Mouse (Mus musculus) MEL (cell line): ENCODE measurements around the gene Ap1m1. TPM values are rescaled to one million over a fixed set of nuclear protein-coding genes. Genes with fewer than 3 reads are reported as not detected.

Experiments
- DNase-seq: peaks from one replicate; pipeline ENCODE4 v3.0.0; 2011; ENCODE audit warnings: low read depth, low spot score
- H3K27ac ChIP-seq: 2 replicates; pipeline ENCODE4 v1.5.1; 2012; ENCODE audit warnings: low read depth, mild to moderate bottlenecking, control low read depth, low read length, moderate library complexity; ENCODE audit not compliant: control insufficient read depth
- H3K27me3 ChIP-seq, 2 experiments: fragments of 150-350 bp in 1 of 2; sonication (generic) in 1 of 2; 2 replicates each; pipeline ENCODE4 v1.6.1; 2012; ENCODE audit warnings: low read length in 2 of 2, mild to moderate bottlenecking in 2 of 2, improper control_type of control experiment in 1 of 2, moderate library complexity in 1 of 2; ENCODE audit not compliant: insufficient read depth in 2 of 2, control insufficient read depth in 1 of 2
- H3K36me3 ChIP-seq, 2 experiments: 2 replicates each; pipeline ENCODE4 v1.6.1; 2012 to 2014; ENCODE audit warnings: low read length in 2 of 2, improper control_type of control experiment in 1 of 2, inconsistent platforms in 1 of 2, mild to moderate bottlenecking in 1 of 2; ENCODE audit not compliant: insufficient read depth in 2 of 2, control insufficient read depth in 1 of 2
- H3K4me1 ChIP-seq, 2 experiments: fragments of 150-350 bp in 1 of 2; sonication (generic) in 1 of 2; 2 replicates each; pipeline ENCODE4 v1.6.1; 2012; ENCODE audit warnings: low read length in 2 of 2, improper control_type of control experiment in 1 of 2, mild to moderate bottlenecking in 1 of 2; ENCODE audit not compliant: insufficient read depth in 2 of 2, control insufficient read depth in 1 of 2
- H3K4me3 ChIP-seq, 2 experiments: fragments of 150-350 bp in 1 of 2; sonication (generic) in 1 of 2; 2 replicates each; pipeline ENCODE4 v1.5.1; 2012; ENCODE audit warnings: low read depth in 2 of 2, low read length in 2 of 2, mild to moderate bottlenecking in 2 of 2, moderate library complexity in 2 of 2, control low read depth in 1 of 2, improper control_type of control experiment in 1 of 2; ENCODE audit not compliant: control insufficient read depth in 1 of 2, insufficient read depth in 1 of 2
- H3K79me2 ChIP-seq: 2 replicates; pipeline ENCODE4 v1.6.1; 2012; ENCODE audit warnings: mild to moderate bottlenecking, low read length, moderate library complexity; ENCODE audit not compliant: control insufficient read depth, poor library complexity, insufficient read depth
- H3K9ac ChIP-seq: 2 replicates; pipeline ENCODE4 v1.6.1; 2012; ENCODE audit warnings: low read depth, mild to moderate bottlenecking, control low read depth, low read length, moderate library complexity; ENCODE audit not compliant: control insufficient read depth, poor library complexity, severe bottlenecking
- H3K9me3 ChIP-seq: fragments of 150-350 bp; sonication (generic); replicated peaks from 2 replicates; pipeline ENCODE4 v1.6.1; 2012; ENCODE audit warnings: mild to moderate bottlenecking, low read length, improper control_type of control experiment, moderate library complexity; ENCODE audit not compliant: insufficient read depth
- BHLHE40 ChIP-seq: IDR thresholded peaks from 2 replicates; pipeline ENCODE4 v1.6.1; 2012; ENCODE audit warnings: low read depth, mild to moderate bottlenecking, inconsistent platforms, low read length, improper control_type of control experiment, borderline replicate concordance
- CHD2 ChIP-seq: IDR thresholded peaks from 2 replicates; pipeline ENCODE4 v1.6.1; 2011; ENCODE audit warnings: low read length, improper control_type of control experiment
- ELF1 ChIP-seq: IDR thresholded peaks from 2 replicates; pipeline ENCODE4 v1.6.1; 2014; ENCODE audit warnings: low read depth, mild to moderate bottlenecking, inconsistent platforms, low read length, improper control_type of control experiment, moderate library complexity
- HCFC1 ChIP-seq: IDR thresholded peaks from 2 replicates; pipeline ENCODE4 v1.6.1; 2012; ENCODE audit warnings: low read depth, mild to moderate bottlenecking, inconsistent platforms, low read length, improper control_type of control experiment, moderate library complexity
- KAT2A ChIP-seq: conservative IDR thresholded peaks from 2 replicates; pipeline ENCODE4 v1.6.1; 2012; ENCODE audit warnings: low read depth, low read length, improper control_type of control experiment, inconsistent platforms
- MAFK ChIP-seq: IDR thresholded peaks from 2 replicates; pipeline ENCODE4 v1.6.1; 2011; ENCODE audit warnings: low read depth, mild to moderate bottlenecking, low read length, improper control_type of control experiment, borderline replicate concordance
- NELFE ChIP-seq: IDR thresholded peaks from 2 replicates; pipeline ENCODE4 v1.6.1; 2011; ENCODE audit warnings: low read depth, low read length, improper control_type of control experiment
- NRF1 ChIP-seq: IDR thresholded peaks from 2 replicates; pipeline ENCODE4 v1.6.1; 2014; ENCODE audit warnings: low read depth, mild to moderate bottlenecking, inconsistent platforms, low read length, improper control_type of control experiment, moderate library complexity; ENCODE audit not compliant: poor library complexity, insufficient read depth, severe bottlenecking
- POLR2A ChIP-seq, 2 experiments: IDR thresholded peaks; 2 replicates each; pipeline ENCODE4 v1.6.1; 2011 to 2012; ENCODE audit warnings: low read length in 2 of 2, mild to moderate bottlenecking in 2 of 2, control low read depth in 1 of 2, improper control_type of control experiment in 1 of 2, low read depth in 1 of 2, moderate library complexity in 1 of 2; ENCODE audit not compliant: control insufficient read depth in 1 of 2, insufficient read depth in 1 of 2, poor library complexity in 1 of 2
- POLR2AphosphoS5 ChIP-seq: IDR thresholded peaks from 2 replicates; pipeline ENCODE4 v1.6.1; 2012; ENCODE audit warnings: low read depth, borderline replicate concordance, mild to moderate bottlenecking, inconsistent platforms, low read length, moderate library complexity, mixed read lengths
- RCOR1 ChIP-seq: IDR thresholded peaks from 2 replicates; pipeline ENCODE4 v1.6.1; 2012; ENCODE audit warnings: low read depth, mild to moderate bottlenecking, inconsistent platforms, low read length, improper control_type of control experiment
- SMC3 ChIP-seq: IDR thresholded peaks from 2 replicates; pipeline ENCODE4 v1.6.1; 2011; ENCODE audit warnings: low read depth, low read length, improper control_type of control experiment
- TCF12 ChIP-seq: IDR thresholded peaks from 2 replicates; pipeline ENCODE4 v1.6.1; 2014; ENCODE audit warnings: low read depth, mild to moderate bottlenecking, inconsistent platforms, low read length, improper control_type of control experiment, moderate library complexity
- UBTF ChIP-seq: IDR thresholded peaks from 2 replicates; pipeline ENCODE4 v1.6.1; 2012; ENCODE audit warnings: low read depth, mild to moderate bottlenecking, inconsistent platforms, low read length, improper control_type of control experiment, moderate library complexity, borderline replicate concordance; ENCODE audit not compliant: insufficient read depth
- USF2 ChIP-seq, 2 experiments: IDR thresholded peaks; 2 replicates each; pipeline ENCODE4 v1.6.1; 2011 to 2012; ENCODE audit warnings: improper control_type of control experiment in 2 of 2, low read length in 2 of 2, borderline replicate concordance in 1 of 2, inconsistent platforms in 1 of 2, low read depth in 1 of 2, mild to moderate bottlenecking in 1 of 2; ENCODE audit not compliant: insufficient read depth in 1 of 2
- ZMIZ1 ChIP-seq: IDR thresholded peaks from 2 replicates; pipeline ENCODE4 v1.6.1; 2012; ENCODE audit warnings: low read depth, mild to moderate bottlenecking, inconsistent platforms, low read length, improper control_type of control experiment, moderate library complexity
- polyA plus RNA-seq, 2 experiments: library from polyadenylated mRNA; stranded (reverse) in 1 of 2; unstranded in 1 of 2; fragments of >175 nt in 1 of 2; fragments of >200 nt in 1 of 2; gene quantifications; 2 replicates each; pipeline versions ENCODE4 v1.2.1 to v1.2.4; 2012; ENCODE audit warnings: low replicate concordance in 2 of 2, low read depth in 1 of 2; ENCODE audit not compliant: insufficient read length in 2 of 2, insufficient read depth in 1 of 2, missing spikeins in 1 of 2
- total RNA-seq: library from RNA; depleted of rRNA; stranded (reverse); fragments of 300-350 nt; gene quantifications from 2 replicates; pipeline ENCODE4 v1.2.3, GENCODE M21; 2012

The Ap1m1 gene
- total and polyA plus RNA-seq, 3 experiments = 47.4 to 117 TPM; not detected in 1

DNA sequence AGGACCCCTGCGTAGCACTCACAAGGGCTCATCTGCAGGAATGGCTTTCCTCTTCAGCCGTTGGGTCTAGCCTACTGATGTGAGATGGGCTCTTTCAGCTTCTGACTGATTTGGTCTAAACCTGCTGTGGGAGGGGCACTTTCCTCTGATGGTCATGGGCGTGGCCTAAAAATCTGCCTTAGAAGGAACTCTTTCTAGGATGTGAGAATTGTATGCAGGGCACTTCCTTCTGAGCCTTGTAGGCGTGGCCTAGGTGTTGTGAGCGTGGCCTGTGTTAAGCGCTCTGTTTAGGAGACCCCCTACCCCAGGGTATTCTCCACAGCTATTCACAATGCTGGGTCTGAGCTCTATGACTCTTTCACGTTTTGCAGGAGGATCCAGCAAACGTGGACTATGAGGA is 41.8 kb upstream of the Ap1m1 start:
- no peak overlapping the region for H3K9ac ChIP-seq

DNA sequence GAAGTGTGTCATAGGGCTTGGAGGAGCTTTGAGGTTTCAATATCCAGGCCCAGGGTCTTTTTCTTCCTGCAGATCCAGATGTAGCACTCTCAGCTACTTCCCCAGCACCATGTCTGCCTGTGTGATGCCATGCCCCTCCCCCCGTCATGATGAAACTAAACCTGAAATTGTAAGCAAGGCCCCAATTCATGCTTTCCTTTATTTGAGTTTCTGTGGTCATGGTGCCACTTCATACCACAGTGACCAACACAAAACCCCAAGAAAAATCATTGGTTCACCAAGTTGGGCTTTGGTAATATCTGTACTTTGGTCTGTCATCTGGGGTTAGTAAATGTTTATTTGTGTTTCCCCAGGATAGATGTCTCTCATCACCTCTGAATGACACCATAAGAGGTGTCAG is 31.2 kb upstream of the Ap1m1 start:
- Histone ChIP-seq H3K27me3 (no peaks in the 10 kb centered on the region), H3K9ac (no peak overlapping the region), H3K36me3 (no peaks in the 10 kb centered on the region), H3K9me3 (no peaks in the 10 kb centered on the region), H3K27ac (no peak overlapping the region), H3K79me2 (no peaks in the 10 kb centered on the region), H3K4me1 (peaks cover 0 to 3% of the 10 kb centered on the region in 2 experiments; a peak in 2 of 4 replicates), H3K4me3 (no peak overlapping the region)
- no peak for DNase-seq
- TF ChIP-seq MAFK (no peak), KAT2A (no peak), UBTF (no peak), TCF12 (no peak), POLR2AphosphoS5 (no peak), NRF1 (no peak), ZMIZ1 (no peak), NELFE (no peak)

More for the DNA sequence above, 41.8 kb upstream of the Ap1m1 start:
- TF ChIP-seq SMC3 = no peak
- no peak for TF ChIP-seq CHD2
- no peak for TF ChIP-seq USF2 (IDR thresholded peaks at IDR 0.05; ENCODE audit: borderline replicate concordance in 1 of 2, insufficient read depth in 1 of 2, low read depth in 1 of 2, low read length in 2 of 2)
- TF ChIP-seq BHLHE40 = no peak
- no peak for TF ChIP-seq HCFC1
- no peak for TF ChIP-seq POLR2A (IDR thresholded peaks at IDR 0.05; ENCODE audit: control insufficient read depth in 1 of 2, insufficient read depth in 1 of 2, low read depth in 1 of 2, low read length in 2 of 2, poor library complexity in 1 of 2)
- TF ChIP-seq ELF1 = no peak
- TF ChIP-seq RCOR1 = no peak
- 0 out of 4 replicates have a peak, but pooled peaks cover 0 to 2% of the 10 kb centered on the region in 2 experiments for H3K27me3 ChIP-seq
- no peak overlapping the region for H3K4me3 ChIP-seq
- DNase-seq = peak; percentile 53
- no peaks in the 10 kb centered on the region for H3K36me3 ChIP-seq
- H3K9me3 ChIP-seq = no peaks in the 10 kb centered on the region
- no peaks in the 10 kb centered on the region for H3K79me2 ChIP-seq
- no peak overlapping the region for H3K27ac ChIP-seq
- H3K4me1 ChIP-seq = no peaks in the 10 kb centered on the region
